ENCODE assay signal across 9 mouse cellular contexts in the genomic region with DNA sequence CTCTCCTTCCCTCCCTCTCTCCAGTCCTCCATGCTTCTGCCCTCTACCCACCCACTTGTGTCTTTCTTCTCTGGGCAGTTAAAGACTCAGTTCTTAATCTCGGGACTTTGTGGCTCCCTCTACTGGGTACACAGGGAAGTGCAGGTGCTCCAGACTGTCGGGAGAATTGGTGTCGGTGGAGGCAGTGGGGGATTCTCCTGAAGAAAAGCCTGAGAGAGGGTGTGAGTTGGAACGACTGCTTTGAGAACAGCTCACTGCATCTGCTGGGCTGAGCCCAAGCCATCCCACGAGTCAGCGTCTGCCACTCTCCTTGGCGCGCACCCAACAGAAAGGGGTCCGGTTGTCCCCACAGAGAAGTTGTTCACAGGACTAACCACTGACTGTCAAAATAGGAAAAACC. TPM values are rescaled to one million over a fixed set of nuclear protein-coding genes. Genes with fewer than 3 reads are reported as not detected.
A peak's percentile ranks its signal among the peaks of the same experiment; 100 is the strongest.
DNase-seq lines count a peak whose midpoint lies in the region; ATAC-seq and TF ChIP-seq lines count a peak whose summit lies in the region.
"Had no signal": no experiment of that assay in that cellular context is flagged by ENCODE, and none has a peak within 500 bp of the region (broad histone marks: within the 10 kb centered on the region; RNA-seq: fewer than 3 reads in every experiment).

No protein-coding gene starts in this region.

- peak; percentile 87 for TF ChIP-seq CTCF in liver, embryonic 14.5 days (IDR thresholded peaks at IDR 0.05; ENCODE audit: low read depth)
- TF ChIP-seq CTCF in stomach, postnatal 0 days (IDR thresholded peaks at IDR 0.05; ENCODE audit: low read depth), result peak; percentile 93

- H3K36me3 ChIP-seq in midbrain, embryonic 10.5 days, result no peaks in the 10 kb centered on the region
- no peaks in the 10 kb centered on the region for H3K36me3 ChIP-seq in midbrain, embryonic 15.5 days (replicated peaks)
- no peaks in the 10 kb centered on the region for H3K36me3 ChIP-seq in liver, embryonic 14.5 days (replicated peaks; ENCODE audit: control insufficient read depth, insufficient read depth, low read depth)
- no peaks in the 10 kb centered on the region for H3K36me3 ChIP-seq in stomach, postnatal 0 days (ENCODE audit: control insufficient read depth, insufficient read depth, low read length)
- H3K36me3 ChIP-seq: neural tube, embryonic 12.5 days had no signal

- peak; percentile 74 for DNase-seq in adrenal gland, postnatal 10 days
- DNase-seq in adrenal gland, adult 2 months, result no peak
- peak; percentile 67 for DNase-seq in midbrain, embryonic 10.5 days (ENCODE audit: low spot score)
- peak; percentile 34 for DNase-seq in c-Kit-negative CD71-positive TER-119-positive erythroid progenitor cells, embryonic 14.5 days (ENCODE audit: low read depth, low spot score)
- DNase-seq in liver, embryonic 14.5 days (ENCODE audit: low read depth in 3 of 3, low spot score in 3 of 3), result no peak
- peak; percentile 72 for DNase-seq in stomach, postnatal 0 days (ENCODE audit: low spot score)

- no peak overlapping the region for H3K27ac ChIP-seq in midbrain, embryonic 10.5 days (replicated peaks)
- H3K27ac ChIP-seq in midbrain, embryonic 15.5 days, result no peak overlapping the region
- no peak overlapping the region for H3K27ac ChIP-seq in liver, embryonic 14.5 days
- H3K27ac ChIP-seq in stomach, postnatal 0 days (replicated peaks), result no peak overlapping the region
- H3K27ac ChIP-seq: neural tube, embryonic 12.5 days had no signal

- peaks cover 6% of the 10 kb centered on the region for H3K4me1 ChIP-seq in midbrain, embryonic 10.5 days
- H3K4me1 ChIP-seq in midbrain, embryonic 15.5 days, result no peaks in the 10 kb centered on the region
- H3K4me1 ChIP-seq in liver, embryonic 14.5 days (replicated peaks; ENCODE audit: control insufficient read depth in 2 of 2, insufficient read depth in 2 of 2, low read length in 1 of 2), result no peaks in the 10 kb centered on the region
- no peaks in the 10 kb centered on the region for H3K4me1 ChIP-seq in stomach, postnatal 0 days (replicated peaks; ENCODE audit: control insufficient read depth, insufficient read depth)
- H3K4me1 ChIP-seq: neural tube, embryonic 12.5 days had no signal

- H3K4me3 ChIP-seq in midbrain, embryonic 10.5 days, result no peak overlapping the region
- no peak overlapping the region for H3K4me3 ChIP-seq in midbrain, embryonic 15.5 days
- H3K4me3 ChIP-seq in liver, embryonic 14.5 days (ENCODE audit: insufficient read depth in 1 of 2, low read depth in 2 of 2, low read length in 2 of 2), result no peak overlapping the region
- H3K4me3 ChIP-seq in stomach, postnatal 0 days (ENCODE audit: low read depth, low read length), result no peak overlapping the region
- H3K4me3 ChIP-seq: neural tube, embryonic 12.5 days had no signal

- no peak for ATAC-seq in midbrain, embryonic 15.5 days (replicated peaks)
- ATAC-seq in granulocyte monocyte progenitor cell, adult 5-6 weeks (replicated peaks; ENCODE audit: poor library complexity, severe bottlenecking), result 0 out of 2 replicates have a peak, but pooled peaks have one; percentile 14
- no peak for ATAC-seq in liver, embryonic 14.5 days (ENCODE audit: insufficient read depth)
- ATAC-seq in stomach, postnatal 0 days (ENCODE audit: low FRiP score, low TSS enrichment), result no peak; the same call in 1 of the 2 replicates

- H3K27me3 ChIP-seq in midbrain, embryonic 10.5 days (ENCODE audit: low read depth, poor library complexity, severe bottlenecking), result peaks cover 17% of the 10 kb centered on the region
- peaks cover 3% of the 10 kb centered on the region; the same call in 1 of the 2 replicates for H3K27me3 ChIP-seq in midbrain, embryonic 15.5 days (replicated peaks)
- no peaks in the 10 kb centered on the region; the same call in 1 of the 2 replicates for H3K27me3 ChIP-seq in liver, embryonic 14.5 days (ENCODE audit: control insufficient read depth, insufficient read depth, low read length)
- no peaks in the 10 kb centered on the region for H3K27me3 ChIP-seq in stomach, postnatal 0 days (ENCODE audit: control insufficient read depth, insufficient read depth, low read length)
- H3K27me3 ChIP-seq: neural tube, embryonic 12.5 days had no signal

- H3K9me3 ChIP-seq in midbrain, embryonic 10.5 days (replicated peaks), result 0 out of 2 replicates have a peak, but pooled peaks cover 4% of the 10 kb centered on the region
- no peaks in the 10 kb centered on the region for H3K9me3 ChIP-seq in midbrain, embryonic 15.5 days
- no peaks in the 10 kb centered on the region for H3K9me3 ChIP-seq in liver, embryonic 14.5 days (ENCODE audit: control insufficient read depth, low read length)
- H3K9me3 ChIP-seq in stomach, postnatal 0 days (ENCODE audit: control insufficient read depth, low read length), result no peaks in the 10 kb centered on the region

- no peak overlapping the region for H3K4me2 ChIP-seq in midbrain, embryonic 15.5 days
- no peak overlapping the region for H3K4me2 ChIP-seq in liver, embryonic 14.5 days (ENCODE audit: low read depth)
- no peak overlapping the region for H3K4me2 ChIP-seq in stomach, postnatal 0 days (replicated peaks; ENCODE audit: low read depth)
- H3K4me2 ChIP-seq: neural tube, embryonic 12.5 days had no signal

- 45% methylated on average over 9 of the region's 9 CpGs for WGBS in midbrain, embryonic 10.5 days
- WGBS in midbrain, embryonic 15.5 days, result 37% methylated on average over 9 of the region's 9 CpGs
- 35% methylated on average over 9 of the region's 9 CpGs for WGBS in liver, embryonic 14.5 days (ENCODE audit: insufficient replicate concordance)
- WGBS in stomach, postnatal 0 days, result 33% methylated on average over 9 of the region's 9 CpGs

- TF ChIP-seq EP300 in liver, embryonic 14.5 days (IDR thresholded peaks at IDR 0.05; ENCODE audit: low read depth), result no peak
- TF ChIP-seq EP300 in stomach, postnatal 0 days (optimal IDR thresholded peaks at IDR 0.05), result no peak

- no peak overlapping the region for H3K9ac ChIP-seq in midbrain, embryonic 15.5 days
- H3K9ac ChIP-seq in liver, embryonic 14.5 days (replicated peaks), result no peak overlapping the region
- no peak overlapping the region for H3K9ac ChIP-seq in stomach, postnatal 0 days (ENCODE audit: low read length)
- H3K9ac ChIP-seq: neural tube, embryonic 12.5 days had no signal

RNA-seq across cellular contexts. Expression of gene Arhgef19, which starts 28.5 kb away (rescaled TPM):
- total RNA-seq in adrenal gland, postnatal 10 days (2021), result 10 to 100 TPM; 29.0 to 31.0 TPM
- 10 to 100 TPM; 50.9 to 65.1 TPM for total RNA-seq in adrenal gland, adult 2 months (2021)
- 58.3 and 75.8 TPM in 2 replicates for polyA plus RNA-seq in adrenal gland, adult 2 months (2012; rRNA removed)
- 0.64 and 1.4 TPM in 2 replicates for polyA plus RNA-seq in midbrain, embryonic 10.5 days (2016; fragmentation: Nextera tagmentation; extraction: Ambion mirVana)
- 1.0 and 1.7 TPM in 2 replicates for polyA plus RNA-seq in midbrain, embryonic 15.5 days (2015; fragmentation: Nextera tagmentation; extraction: Ambion mirVana)
- total RNA-seq in granulocyte monocyte progenitor cell, adult 5-6 weeks (2014; fragmentation: Nextera tagmentation), result not detected in 2 replicates
- total RNA-seq in granulocyte monocyte progenitor cell, adult 5-6 weeks (2017), result not detected in 2 replicates
- polyA plus RNA-seq in liver, embryonic 14.5 days (2012; rRNA removed), result 0.88 and 0.92 TPM in 2 replicates
- 0.57 and 0.72 TPM in 2 replicates for polyA plus RNA-seq in liver, embryonic 14.5 days (2014; fragmentation: Nextera tagmentation; extraction: Ambion mirVana)
- 6.6 and 9.2 TPM in 2 replicates for polyA plus RNA-seq in stomach, postnatal 0 days (2015; fragmentation: Nextera tagmentation; extraction: Ambion mirVana)

RNA-seq across cellular contexts. Expression of gene Epha2, which starts 33.2 kb away (rescaled TPM):
- 10 to 100 TPM; 13.4 to 18.1 TPM for total RNA-seq in adrenal gland, postnatal 10 days (2021)
- 10 to 100 TPM; 11.7 to 19.4 TPM for total RNA-seq in adrenal gland, adult 2 months (2021)
- polyA plus RNA-seq in adrenal gland, adult 2 months (2012; rRNA removed), result 18.0 and 24.1 TPM in 2 replicates
- polyA plus RNA-seq in midbrain, embryonic 10.5 days (2016; fragmentation: Nextera tagmentation; extraction: Ambion mirVana), result 3.6 and 3.7 TPM in 2 replicates
- 1.6 and 1.7 TPM in 2 replicates for polyA plus RNA-seq in midbrain, embryonic 15.5 days (2015; fragmentation: Nextera tagmentation; extraction: Ambion mirVana)
- 0.88 TPM in 1 of 2 replicates, not detected in the other for total RNA-seq in granulocyte monocyte progenitor cell, adult 5-6 weeks (2014; fragmentation: Nextera tagmentation)
- 0.10 TPM in 1 of 2 replicates, not detected in the other for total RNA-seq in granulocyte monocyte progenitor cell, adult 5-6 weeks (2017)
- polyA plus RNA-seq in liver, embryonic 14.5 days (2012; rRNA removed), result 1.6 TPM in 2 replicates
- polyA plus RNA-seq in liver, embryonic 14.5 days (2014; fragmentation: Nextera tagmentation; extraction: Ambion mirVana), result 0.29 and 0.45 TPM in 2 replicates
- polyA plus RNA-seq in stomach, postnatal 0 days (2015; fragmentation: Nextera tagmentation; extraction: Ambion mirVana), result 3.9 and 4.9 TPM in 2 replicates

RNA-seq across cellular contexts. Expression of gene Rsg1, which starts 54.1 kb away (rescaled TPM):
- 1 to 10 TPM; 1.5 to 1.7 TPM for total RNA-seq in adrenal gland, postnatal 10 days (2021)
- 1 to 10 TPM in 1 of 2 experiments, under 1 TPM in 1; 0.86 to 1.1 TPM for total RNA-seq in adrenal gland, adult 2 months (2021)
- 1.7 and 2.3 TPM in 2 replicates for polyA plus RNA-seq in adrenal gland, adult 2 months (2012; rRNA removed)
- polyA plus RNA-seq in midbrain, embryonic 10.5 days (2016; fragmentation: Nextera tagmentation; extraction: Ambion mirVana), result 7.4 and 7.5 TPM in 2 replicates
- polyA plus RNA-seq in midbrain, embryonic 15.5 days (2015; fragmentation: Nextera tagmentation; extraction: Ambion mirVana), result 8.7 and 9.9 TPM in 2 replicates
- total RNA-seq in granulocyte monocyte progenitor cell, adult 5-6 weeks (2014; fragmentation: Nextera tagmentation), result 1.4 and 1.8 TPM in 2 replicates
- total RNA-seq in granulocyte monocyte progenitor cell, adult 5-6 weeks (2017), result 1.4 and 2.6 TPM in 2 replicates
- polyA plus RNA-seq in liver, embryonic 14.5 days (2012; rRNA removed), result 0.78 and 0.87 TPM in 2 replicates
- polyA plus RNA-seq in liver, embryonic 14.5 days (2014; fragmentation: Nextera tagmentation; extraction: Ambion mirVana), result 0.56 and 1.2 TPM in 2 replicates
- 1.8 and 2.3 TPM in 2 replicates for polyA plus RNA-seq in stomach, postnatal 0 days (2015; fragmentation: Nextera tagmentation; extraction: Ambion mirVana)

Comparison
In these comparisons a context has a peak if more than half of its experiments do, and no peak if none do; other contexts are left out.
1. DNase-seq: peak in adrenal gland, postnatal 10 days (single experiment), midbrain, embryonic 10.5 days (single experiment), c-Kit-negative CD71-positive TER-119-positive erythroid progenitor cells, embryonic 14.5 days (single experiment) and stomach, postnatal 0 days (single experiment); none in adrenal gland, adult 2 months (single experiment) and liver, embryonic 14.5 days (0 of 3).